Mouse (Mus musculus) CH12.LX (cell line): ENCODE results near the gene Nr5a2. TPM values are rescaled to one million over a fixed set of nuclear protein-coding genes. Genes with fewer than 3 reads are reported as not detected.

Source experiments
- DNase-seq: peaks from one replicate; pipeline ENCODE4 v3.0.0-alpha.2; 2013; ENCODE audit errors: extremely low read depth
- H3K27ac ChIP-seq: 2 replicates; pipeline ENCODE4 v1.5.1; 2012; ENCODE audit warnings: low read depth, mild to moderate bottlenecking, control low read depth, moderate library complexity; ENCODE audit not compliant: insufficient read depth
- H3K27me3 ChIP-seq: replicated peaks from 2 replicates; pipeline ENCODE3; 2012; ENCODE audit warnings: inconsistent platforms
- H3K36me3 ChIP-seq, 2 experiments: replicated peaks in 1 of 2; 2 replicates each; pipeline versions ENCODE3 to v1.6.1; 2012; ENCODE audit warnings: inconsistent platforms in 1 of 2, low read length in 1 of 2, mild to moderate bottlenecking in 1 of 2, mixed read lengths in 1 of 2, moderate library complexity in 1 of 2; ENCODE audit not compliant: control insufficient read depth in 1 of 2, insufficient read depth in 1 of 2
- H3K4me1 ChIP-seq, 2 experiments: 2 replicates each; pipeline ENCODE4 v1.6.1; 2012; ENCODE audit warnings: inconsistent platforms in 1 of 2, moderate library complexity in 1 of 2; ENCODE audit not compliant: insufficient read depth in 2 of 2, control insufficient read depth in 1 of 2
- H3K4me2 ChIP-seq: 2 replicates; pipeline ENCODE4 v1.6.1; 2012; ENCODE audit warnings: low read depth, mild to moderate bottlenecking, control low read depth; ENCODE audit not compliant: poor library complexity, insufficient read depth, severe bottlenecking
- H3K4me3 ChIP-seq, 3 experiments: fragments of 150-350 bp in 1 of 3; sonication (generic) in 1 of 3; replicated peaks in 1 of 3; 2 replicates each; pipeline versions ENCODE3 to v1.5.1; 2011 to 2012; ENCODE audit warnings: low read depth in 2 of 3, low read length in 2 of 3, mild to moderate bottlenecking in 2 of 3, moderate library complexity in 2 of 3, control low read depth in 1 of 3, improper control_type of control experiment in 1 of 3, inconsistent platforms in 1 of 3, mixed read lengths in 1 of 3; ENCODE audit not compliant: poor library complexity in 1 of 3
- H3K79me2 ChIP-seq: replicated peaks from 2 replicates; pipeline ENCODE4 v1.6.1; 2012; ENCODE audit warnings: mild to moderate bottlenecking, moderate library complexity; ENCODE audit not compliant: control insufficient read depth, poor library complexity, insufficient read depth, severe bottlenecking; ENCODE audit errors: extremely low read depth
- H3K9ac ChIP-seq: 2 replicates; pipeline ENCODE4 v1.6.1; 2012; ENCODE audit warnings: low read depth, mild to moderate bottlenecking, control low read depth, moderate library complexity; ENCODE audit not compliant: insufficient read depth
- H3K9me3 ChIP-seq: replicated peaks from 2 replicates; pipeline ENCODE3; 2012; ENCODE audit warnings: low read length, inconsistent platforms, mixed read lengths
- CHD1 ChIP-seq: IDR thresholded peaks from 2 replicates; pipeline ENCODE4 v1.6.1; 2012; ENCODE audit warnings: low read depth, low read length, improper control_type of control experiment, inconsistent platforms
- ELF1 ChIP-seq: IDR thresholded peaks from 2 replicates; pipeline ENCODE4 v1.6.1; 2014; ENCODE audit warnings: low read depth, mild to moderate bottlenecking, inconsistent platforms, low read length, improper control_type of control experiment
- ETS1 ChIP-seq: conservative IDR thresholded peaks from 2 replicates; pipeline ENCODE4 v1.6.1; 2012; ENCODE audit warnings: low read depth, mild to moderate bottlenecking, inconsistent platforms, low read length, improper control_type of control experiment, moderate library complexity
- GABPA ChIP-seq: IDR thresholded peaks from 2 replicates; pipeline ENCODE4 v1.6.1; 2012; ENCODE audit warnings: low read depth, low read length, improper control_type of control experiment, inconsistent platforms; ENCODE audit not compliant: insufficient replicate concordance
- JUN ChIP-seq: IDR thresholded peaks from 2 replicates; pipeline ENCODE4 v1.6.1; 2011; ENCODE audit warnings: low read depth, mild to moderate bottlenecking, low read length, improper control_type of control experiment, moderate library complexity; ENCODE audit not compliant: insufficient read depth
- MAX ChIP-seq: IDR thresholded peaks from 2 replicates; pipeline ENCODE4 v1.6.1; 2011; ENCODE audit warnings: low read length, improper control_type of control experiment
- NELFE ChIP-seq: IDR thresholded peaks from 2 replicates; pipeline ENCODE4 v1.6.1; 2011; ENCODE audit warnings: low read depth, low read length, improper control_type of control experiment
- PAX5 ChIP-seq: IDR thresholded peaks from 2 replicates; pipeline ENCODE4 v1.6.1; 2012; ENCODE audit warnings: low read length, inconsistent platforms, mixed read lengths
- POLR2A ChIP-seq: IDR thresholded peaks from 2 replicates; pipeline ENCODE4 v1.6.1; 2011; ENCODE audit warnings: low read depth, mild to moderate bottlenecking, improper control_type of control experiment, low read length
- RCOR1 ChIP-seq: conservative IDR thresholded peaks from 2 replicates; pipeline ENCODE4 v1.6.1; 2012; ENCODE audit warnings: low read depth, mild to moderate bottlenecking, inconsistent platforms, low read length, improper control_type of control experiment
- SMC3 ChIP-seq: IDR thresholded peaks from 2 replicates; pipeline ENCODE4 v1.6.1; 2011; ENCODE audit warnings: low read depth, low read length, improper control_type of control experiment
- TCF12 ChIP-seq: IDR thresholded peaks from 2 replicates; pipeline ENCODE4 v1.6.1; 2014; ENCODE audit warnings: low read depth, mild to moderate bottlenecking, inconsistent platforms, low read length, improper control_type of control experiment
- ZKSCAN1 ChIP-seq: IDR thresholded peaks from 2 replicates; pipeline ENCODE4 v1.6.1; 2012; ENCODE audit warnings: low read depth, inconsistent platforms, low read length, improper control_type of control experiment, borderline replicate concordance
- ZMIZ1 ChIP-seq: IDR thresholded peaks from 2 replicates; pipeline ENCODE4 v1.6.1; 2012; ENCODE audit warnings: low read depth, mild to moderate bottlenecking, inconsistent platforms, low read length, improper control_type of control experiment
- ZNF384 ChIP-seq: IDR thresholded peaks from 2 replicates; pipeline ENCODE4 v1.6.1; 2012; ENCODE audit warnings: low read depth, low read length, improper control_type of control experiment, inconsistent platforms
- dilution Hi-C: fragments of 300-500 bp; cut with MboI; formaldehyde crosslinking; loops from 2 replicates; pipeline ENCODE4 v1.14.3; 2020; ENCODE audit warnings: low sequenced_read_pairs; ENCODE audit not compliant: extremely low pct_unique_long_range_greater_than_20kb, extremely low pct_ligation_motif_present
- in situ Hi-C: fragments of 300-500 bp; cut with MboI; formaldehyde crosslinking; loops from 3 replicates; pipeline ENCODE4 v1.14.3; 2019; ENCODE audit warnings: low sequenced_read_pairs, low pct_ligation_motif_present, low pct_unique_long_range_greater_than_20kb, mixed read lengths
- polyA plus RNA-seq: library from polyadenylated mRNA; unstranded; fragments of >175 nt; gene quantifications from 2 replicates; pipeline ENCODE4 v1.2.1, GENCODE M21; 2012; ENCODE audit warnings: low read depth; ENCODE audit not compliant: insufficient read length
- total RNA-seq, 2 experiments: library from RNA; depleted of rRNA; stranded (reverse); fragments of 300-350 nt in 1 of 2; fragments of >200 nt in 1 of 2; gene quantifications; 2 replicates each; pipeline ENCODE4 v1.2.3; 2012 to 2014

Gene Nr5a2
- total and polyA plus RNA-seq, 3 experiments, result 0.47 to 1.3 (median 0.77) TPM

- DNase-seq, result no peak
- Histone ChIP-seq H3K4me2 (no peak overlapping the region), H3K36me3 (no peaks in the 10 kb centered on the region), H3K9me3 (no peaks in the 10 kb centered on the region), H3K9ac (no peak overlapping the region), H3K79me2 (no peaks in the 10 kb centered on the region), H3K4me1 (peaks cover 0 to 4% of the 10 kb centered on the region in 2 experiments; a peak in 1 of 4 replicates), H3K4me3 (no peak overlapping the region), H3K27ac (no peak overlapping the region), H3K27me3 (no peaks in the 10 kb centered on the region)
- TF ChIP-seq ETS1 (no peak), JUN (no peak), POLR2A (no peak)
- dilution Hi-C loops (no loop called here), in situ Hi-C loops (no loop called here)
Measured at GRCm38 (mm10) chr1:136970995-136971394, 10.7 kb upstream of the Nr5a2 start.

- Histone ChIP-seq H3K9me3 (no peaks in the 10 kb centered on the region), H3K79me2 (no peaks in the 10 kb centered on the region), H3K27ac (no peak overlapping the region), H3K9ac (no peak overlapping the region), H3K4me3 (no peak overlapping the region), H3K27me3 (no peaks in the 10 kb centered on the region), H3K36me3 (no peaks in the 10 kb centered on the region), H3K4me1 (0 out of 4 replicates have a peak, but pooled peaks cover 0 to 3% of the 10 kb centered on the region in 2 experiments), H3K4me2 (no peak overlapping the region)
- no peak for TF ChIP-seq MAX
- no peak for TF ChIP-seq PAX5
- no peak for TF ChIP-seq CHD1
- no peak for TF ChIP-seq ZKSCAN1
- no peak for TF ChIP-seq RCOR1
- DNase-seq, result no peak
- in situ Hi-C loops (no loop called here), dilution Hi-C loops (no loop called here)
Measured at GRCm38 (mm10) chr1:136966728-136967386, 6.6 kb upstream of the Nr5a2 start.

- no peaks in the 10 kb centered on the region for H3K9me3 ChIP-seq
- no peaks in the 10 kb centered on the region for H3K27me3 ChIP-seq
- H3K4me1 ChIP-seq, result no peaks in the 10 kb centered on the region
- H3K9ac ChIP-seq, result no peak overlapping the region
- TF ChIP-seq ZNF384 (no peak), TCF12 (no peak), ZMIZ1 (no peak), ELF1 (no peak), SMC3 (no peak), GABPA (no peak), NELFE (no peak)
- in situ Hi-C loops (no loop called here), dilution Hi-C loops (no loop called here)
- H3K4me3 ChIP-seq, result no peak overlapping the region
- no peaks in the 10 kb centered on the region for H3K36me3 ChIP-seq
- no peak overlapping the region for H3K27ac ChIP-seq
- no peak overlapping the region for H3K4me2 ChIP-seq
- no peaks in the 10 kb centered on the region for H3K79me2 ChIP-seq
- no peak for DNase-seq
Measured at GRCm38 (mm10) chr1:136959491-136959890, 757 bp downstream of the Nr5a2 start.
